Mouse (Mus musculus) inflammation-experienced regulatory T-cells, adult 6 months (primary cell): Measurements from ENCODE around the gene Prmt7. TPM values are rescaled to one million over a fixed set of nuclear protein-coding genes. Genes with fewer than 3 reads are reported as not detected.

Experiments used
- ATAC-seq: one replicate; pipeline ENCODE4 v1.8.0; 2017
- polyA plus RNA-seq, 3 experiments: library from polyadenylated mRNA; unstranded; fragments of 100-300 nt; shearing (Covaris generic); gene quantifications; one replicate each; pipeline ENCODE4 v1.2.1; 2017

The Prmt7 gene
- polyA plus RNA-seq, 3 experiments from 2014 or later, result 16.6 to 35.3 (median 27.0) TPM

GRCm38 (mm10) chr8:106226589-106226988, 15.9 kb downstream of the Prmt7 start:
- peak; percentile 48 for ATAC-seq

- ATAC-seq, result no peak
These were observed 20.8 kb downstream of the Prmt7 start for GRCm38 (mm10) chr8:106231536-106231935.

GRCm38 (mm10) chr8:106232751-106233150, 22.0 kb downstream of the Prmt7 start:
- ATAC-seq, result no peak

GRCm38 (mm10) chr8:106234567-106235261, 24.0 kb downstream of the Prmt7 start:
- no peak for ATAC-seq

- ATAC-seq, result no peak
These were observed 26.4 kb downstream of the Prmt7 start for GRCm38 (mm10) chr8:106237106-106237505.

GRCm38 (mm10) chr8:106250186-106250585, 39.5 kb downstream of the Prmt7 start:
- no peak for ATAC-seq

- ATAC-seq, result no peak
These were observed 47.4 kb downstream of the Prmt7 start for GRCm38 (mm10) chr8:106258169-106258568.

- ATAC-seq, result no peak
These were observed 49.0 kb downstream of the Prmt7 start for GRCm38 (mm10) chr8:106259579-106260255.

GRCm38 (mm10) chr8:106260894-106261293, 50.2 kb downstream of the Prmt7 start:
- no peak for ATAC-seq

- no peak for ATAC-seq
These were observed 51.6 kb downstream of the Prmt7 start for GRCm38 (mm10) chr8:106262343-106262742.

- no peak for ATAC-seq
These were observed 53.2 kb downstream of the Prmt7 start for GRCm38 (mm10) chr8:106263928-106264327.

- ATAC-seq, result no peak
These were observed 54.7 kb downstream of the Prmt7 start for GRCm38 (mm10) chr8:106265398-106265797.

- ATAC-seq, result no peak
These were observed 58.1 kb downstream of the Prmt7 start for GRCm38 (mm10) chr8:106268710-106269346.

- ATAC-seq, result no peak
These were observed 60.1 kb downstream of the Prmt7 start for GRCm38 (mm10) chr8:106270804-106271203.

- ATAC-seq, result no peak
These were observed 60.6 kb downstream of the Prmt7 start for GRCm38 (mm10) chr8:106271378-106271777.

GRCm38 (mm10) chr8:106273468-106273867, 62.7 kb downstream of the Prmt7 start:
- ATAC-seq, result no peak

- ATAC-seq, result no peak
These were observed 66.1 kb downstream of the Prmt7 start for GRCm38 (mm10) chr8:106276709-106277317.

GRCm38 (mm10) chr8:106278367-106279042, 67.8 kb downstream of the Prmt7 start:
- ATAC-seq, result no peak

- no peak for ATAC-seq
These were observed 69.4 kb downstream of the Prmt7 start for GRCm38 (mm10) chr8:106280154-106280553.

- ATAC-seq, result no peak
These were observed 70.1 kb downstream of the Prmt7 start for GRCm38 (mm10) chr8:106280844-106281243.

- ATAC-seq, result no peak
These were observed 76.7 kb downstream of the Prmt7 start for GRCm38 (mm10) chr8:106287445-106287844.

- no peak for ATAC-seq
These were observed 78.0 kb downstream of the Prmt7 start for GRCm38 (mm10) chr8:106288732-106289131.

GRCm38 (mm10) chr8:106289464-106289863, 78.7 kb downstream of the Prmt7 start:
- ATAC-seq, result no peak
